Mouse (Mus musculus) CH12.LX (cell line): ENCODE results near the gene Bad. TPM values are rescaled to one million over a fixed set of nuclear protein-coding genes. Genes with fewer than 3 reads are reported as not detected.
A peak's percentile ranks its signal among the peaks of the same experiment; 100 is the strongest.

Experiments
- DNase-seq: peaks from one replicate; pipeline ENCODE4 v3.0.0-alpha.2; 2013; ENCODE audit errors: extremely low read depth
- H3K27ac ChIP-seq: 2 replicates; pipeline ENCODE4 v1.5.1; 2012; ENCODE audit warnings: low read depth, mild to moderate bottlenecking, control low read depth, moderate library complexity; ENCODE audit not compliant: insufficient read depth
- H3K27me3 ChIP-seq: replicated peaks from 2 replicates; pipeline ENCODE3; 2012; ENCODE audit warnings: inconsistent platforms
- H3K36me3 ChIP-seq, 2 experiments: replicated peaks in 1 of 2; 2 replicates each; pipeline versions ENCODE3 to v1.6.1; 2012; ENCODE audit warnings: inconsistent platforms in 1 of 2, low read length in 1 of 2, mild to moderate bottlenecking in 1 of 2, mixed read lengths in 1 of 2, moderate library complexity in 1 of 2; ENCODE audit not compliant: control insufficient read depth in 1 of 2, insufficient read depth in 1 of 2
- H3K4me1 ChIP-seq, 2 experiments: 2 replicates each; pipeline ENCODE4 v1.6.1; 2012; ENCODE audit warnings: inconsistent platforms in 1 of 2, moderate library complexity in 1 of 2; ENCODE audit not compliant: insufficient read depth in 2 of 2, control insufficient read depth in 1 of 2
- H3K4me2 ChIP-seq: 2 replicates; pipeline ENCODE4 v1.6.1; 2012; ENCODE audit warnings: low read depth, mild to moderate bottlenecking, control low read depth; ENCODE audit not compliant: poor library complexity, insufficient read depth, severe bottlenecking
- H3K4me3 ChIP-seq, 3 experiments: fragments of 150-350 bp in 1 of 3; sonication (generic) in 1 of 3; replicated peaks in 1 of 3; 2 replicates each; pipeline versions ENCODE3 to v1.5.1; 2011 to 2012; ENCODE audit warnings: low read depth in 2 of 3, low read length in 2 of 3, mild to moderate bottlenecking in 2 of 3, moderate library complexity in 2 of 3, control low read depth in 1 of 3, improper control_type of control experiment in 1 of 3, inconsistent platforms in 1 of 3, mixed read lengths in 1 of 3; ENCODE audit not compliant: poor library complexity in 1 of 3
- H3K79me2 ChIP-seq: replicated peaks from 2 replicates; pipeline ENCODE4 v1.6.1; 2012; ENCODE audit warnings: mild to moderate bottlenecking, moderate library complexity; ENCODE audit not compliant: control insufficient read depth, poor library complexity, insufficient read depth, severe bottlenecking; ENCODE audit errors: extremely low read depth
- H3K9ac ChIP-seq: 2 replicates; pipeline ENCODE4 v1.6.1; 2012; ENCODE audit warnings: low read depth, mild to moderate bottlenecking, control low read depth, moderate library complexity; ENCODE audit not compliant: insufficient read depth
- H3K9me3 ChIP-seq: replicated peaks from 2 replicates; pipeline ENCODE3; 2012; ENCODE audit warnings: low read length, inconsistent platforms, mixed read lengths
- BHLHE40 ChIP-seq: IDR thresholded peaks from 2 replicates; pipeline ENCODE4 v1.6.1; 2011; ENCODE audit warnings: mild to moderate bottlenecking, low read depth, low read length, improper control_type of control experiment
- CHD2 ChIP-seq: IDR thresholded peaks from 2 replicates; pipeline ENCODE4 v1.6.1; 2011; ENCODE audit warnings: low read length, improper control_type of control experiment
- CTCF ChIP-seq, 2 experiments: IDR thresholded peaks in 1 of 2; conservative IDR thresholded peaks in 1 of 2; 2 replicates each; pipeline ENCODE4 v1.5.1; 2011 to 2012; ENCODE audit warnings: low read depth in 2 of 2, low read length in 2 of 2, improper control_type of control experiment in 1 of 2, inconsistent platforms in 1 of 2, mild to moderate bottlenecking in 1 of 2, moderate library complexity in 1 of 2
- E2F4 ChIP-seq: IDR thresholded peaks from 2 replicates; pipeline ENCODE4 v1.6.1; 2011; ENCODE audit warnings: low read depth, low read length, improper control_type of control experiment; ENCODE audit not compliant: insufficient replicate concordance
- MAZ ChIP-seq: IDR thresholded peaks from 2 replicates; pipeline ENCODE4 v1.6.1; 2012; ENCODE audit warnings: low read depth, mild to moderate bottlenecking, inconsistent platforms, low read length, improper control_type of control experiment, moderate library complexity
- MXI1 ChIP-seq: IDR thresholded peaks from 2 replicates; pipeline ENCODE4 v1.6.1; 2011; ENCODE audit warnings: mild to moderate bottlenecking, low read depth, low read length, improper control_type of control experiment
- MYC ChIP-seq: IDR thresholded peaks from 2 replicates; pipeline ENCODE4 v1.6.1; 2011; ENCODE audit warnings: low read depth, mild to moderate bottlenecking, improper control_type of control experiment, low read length
- NRF1 ChIP-seq: IDR thresholded peaks from 2 replicates; pipeline ENCODE4 v1.6.1; 2014; ENCODE audit warnings: low read depth, mild to moderate bottlenecking, inconsistent platforms, low read length, improper control_type of control experiment, moderate library complexity
- PAX5 ChIP-seq: IDR thresholded peaks from 2 replicates; pipeline ENCODE4 v1.6.1; 2012; ENCODE audit warnings: low read length, inconsistent platforms, mixed read lengths
- POLR2A ChIP-seq: IDR thresholded peaks from 2 replicates; pipeline ENCODE4 v1.6.1; 2011; ENCODE audit warnings: low read depth, mild to moderate bottlenecking, improper control_type of control experiment, low read length
- SIN3A ChIP-seq: IDR thresholded peaks from 2 replicates; pipeline ENCODE4 v1.6.1; 2012; ENCODE audit warnings: low read length, improper control_type of control experiment, inconsistent platforms
- SMC3 ChIP-seq: IDR thresholded peaks from 2 replicates; pipeline ENCODE4 v1.6.1; 2011; ENCODE audit warnings: low read depth, low read length, improper control_type of control experiment
- TBP ChIP-seq: conservative IDR thresholded peaks from 2 replicates; pipeline ENCODE4 v1.6.1; 2011; ENCODE audit warnings: low read depth, low read length, improper control_type of control experiment
- TCF12 ChIP-seq: IDR thresholded peaks from 2 replicates; pipeline ENCODE4 v1.6.1; 2014; ENCODE audit warnings: low read depth, mild to moderate bottlenecking, inconsistent platforms, low read length, improper control_type of control experiment
- UBTF ChIP-seq: IDR thresholded peaks from 2 replicates; pipeline ENCODE4 v1.6.1; 2012; ENCODE audit warnings: low read depth, mild to moderate bottlenecking, inconsistent platforms, low read length, improper control_type of control experiment, moderate library complexity
- ZKSCAN1 ChIP-seq: IDR thresholded peaks from 2 replicates; pipeline ENCODE4 v1.6.1; 2012; ENCODE audit warnings: low read depth, inconsistent platforms, low read length, improper control_type of control experiment, borderline replicate concordance
- ZMIZ1 ChIP-seq: IDR thresholded peaks from 2 replicates; pipeline ENCODE4 v1.6.1; 2012; ENCODE audit warnings: low read depth, mild to moderate bottlenecking, inconsistent platforms, low read length, improper control_type of control experiment
- dilution Hi-C: fragments of 300-500 bp; cut with MboI; formaldehyde crosslinking; loops from 2 replicates; pipeline ENCODE4 v1.14.3; 2020; ENCODE audit warnings: low sequenced_read_pairs; ENCODE audit not compliant: extremely low pct_unique_long_range_greater_than_20kb, extremely low pct_ligation_motif_present
- in situ Hi-C: fragments of 300-500 bp; cut with MboI; formaldehyde crosslinking; loops from 3 replicates; pipeline ENCODE4 v1.14.3; 2019; ENCODE audit warnings: low sequenced_read_pairs, low pct_ligation_motif_present, low pct_unique_long_range_greater_than_20kb, mixed read lengths
- polyA plus RNA-seq: library from polyadenylated mRNA; unstranded; fragments of >175 nt; gene quantifications from 2 replicates; pipeline ENCODE4 v1.2.1, GENCODE M21; 2012; ENCODE audit warnings: low read depth; ENCODE audit not compliant: insufficient read length
- total RNA-seq, 2 experiments: library from RNA; depleted of rRNA; stranded (reverse); fragments of 300-350 nt in 1 of 2; fragments of >200 nt in 1 of 2; gene quantifications; 2 replicates each; pipeline ENCODE4 v1.2.3; 2012 to 2014

Gene Bad
- total and polyA plus RNA-seq, 3 experiments = 27.7 to 38.0 (median 33.3) TPM

DNA sequence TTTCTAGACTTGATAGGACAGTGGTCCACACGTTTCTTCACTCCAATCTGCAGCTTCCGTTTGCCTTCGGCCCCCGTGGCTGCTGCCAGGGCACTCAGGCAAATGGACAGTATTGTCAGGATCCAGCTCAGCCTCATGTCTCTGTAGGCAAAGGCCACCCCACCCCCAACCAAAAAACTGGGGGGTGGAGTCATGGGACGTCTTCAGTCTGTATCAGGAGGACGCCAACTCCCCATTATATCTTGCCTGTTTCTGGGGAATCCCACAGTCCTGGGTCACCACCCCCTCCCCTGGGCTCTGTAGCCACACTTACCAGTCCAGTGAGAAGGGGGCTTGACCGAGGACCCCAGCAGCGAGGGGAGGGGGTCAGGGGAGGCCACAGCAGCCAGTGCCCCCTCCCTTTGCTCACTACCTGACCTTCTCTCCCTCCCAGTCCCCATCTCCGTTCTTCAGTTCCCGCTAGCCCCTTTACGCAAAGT is 37.4 kb downstream of the Bad start:
- H3K36me3 ChIP-seq = peaks cover 21 to 47% of the 10 kb centered on the region in 2 experiments
- TF ChIP-seq BHLHE40 = 0 out of 2 replicates have a peak, but pooled peaks have one; percentile 2
- TF ChIP-seq MAZ = 0 out of 2 replicates have a peak, but pooled peaks have one; percentile 11
- no peak for TF ChIP-seq POLR2A
- peak; percentile 66 for TF ChIP-seq CHD2
- TF ChIP-seq ZKSCAN1 = no peak
- 0 out of 2 replicates have a peak, but pooled peaks have one; percentile 19 for TF ChIP-seq MYC
- 0 out of 2 replicates have a peak, but pooled peaks have one; percentile 23 for TF ChIP-seq UBTF
- H3K9ac ChIP-seq = peak overlapping the region; percentile 50; the same call in 1 of the 2 replicates
- in situ Hi-C loops = no loop called here
- dilution Hi-C loops = no loop called here
- peak overlapping the region; percentile 69 for H3K4me2 ChIP-seq
- H3K4me1 ChIP-seq = peaks cover 15 to 45% of the 10 kb centered on the region in 2 experiments
- peaks cover 29% of the 10 kb centered on the region for H3K79me2 ChIP-seq
- peak; percentile 70 for DNase-seq
- H3K4me3 ChIP-seq = peak overlapping the region; percentile 66 to 83 (median 68)
- H3K27ac ChIP-seq = peak overlapping the region; percentile 32; the same call in 1 of the 2 replicates
- no peaks in the 10 kb centered on the region for H3K9me3 ChIP-seq
- H3K27me3 ChIP-seq = no peaks in the 10 kb centered on the region

DNA sequence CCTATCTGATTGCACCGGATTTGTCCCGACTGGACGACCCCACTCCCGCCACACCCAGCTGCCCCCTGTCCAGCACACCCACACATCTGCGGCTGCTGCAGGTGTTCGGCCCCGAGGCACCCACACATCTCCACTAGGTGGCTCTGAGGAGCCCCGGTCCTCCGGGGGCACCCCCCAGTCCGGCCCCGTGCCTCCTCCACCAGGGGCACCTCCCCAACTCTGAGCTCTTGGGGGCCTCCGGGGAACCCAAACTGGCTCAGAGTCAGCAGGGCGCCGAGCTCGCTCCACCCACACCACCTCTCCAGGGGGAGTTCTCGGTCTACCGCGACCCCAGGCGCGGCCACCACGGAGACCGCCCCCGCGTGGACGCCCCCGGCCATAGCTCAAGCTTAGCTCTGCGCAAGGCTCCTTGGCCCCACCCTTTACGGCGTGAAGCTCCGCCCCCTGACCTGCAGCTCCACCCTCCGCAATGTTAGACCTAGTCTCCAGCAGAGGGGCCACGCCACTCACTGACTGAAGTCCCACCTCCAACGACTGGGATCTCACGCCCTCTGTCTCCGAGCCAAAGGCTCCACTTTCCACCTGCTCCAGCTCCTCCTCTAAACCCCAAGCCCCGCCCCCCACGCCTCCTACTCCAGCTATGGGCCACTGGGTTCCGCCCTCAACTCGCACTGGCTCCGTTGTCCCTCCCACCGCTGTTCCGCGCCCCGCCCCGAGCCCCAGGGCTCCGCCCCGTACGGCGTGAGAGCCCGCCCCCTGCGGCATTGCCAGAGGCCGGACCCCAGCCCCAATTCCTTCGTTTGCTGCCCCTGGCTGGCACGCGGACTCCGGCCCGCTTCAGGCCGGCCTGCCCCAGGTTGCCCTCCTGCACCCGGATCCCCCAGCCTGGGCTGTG is 38.1 kb downstream of the Bad start:
- H3K27ac ChIP-seq = peak overlapping the region; percentile 62; the same call in 1 of the 2 replicates
- H3K79me2 ChIP-seq = peaks cover 29% of the 10 kb centered on the region
- H3K27me3 ChIP-seq = no peaks in the 10 kb centered on the region
- DNase-seq = peak; percentile 99
- peak overlapping the region; percentile 70 for H3K9ac ChIP-seq
- H3K4me2 ChIP-seq = peak overlapping the region; percentile 69
- in situ Hi-C loops (no loop called here), dilution Hi-C loops (no loop called here)
- peaks cover 21 to 51% of the 10 kb centered on the region in 2 experiments for H3K36me3 ChIP-seq
- H3K4me3 ChIP-seq = peak overlapping the region; percentile 73 to 83 (median 79)
- no peaks in the 10 kb centered on the region for H3K9me3 ChIP-seq
- H3K4me1 ChIP-seq = peaks cover 15 to 44% of the 10 kb centered on the region in 2 experiments
- TF ChIP-seq CTCF (conservative IDR thresholded peaks at IDR 0.05 in 1 of 2, IDR thresholded peaks at IDR 0.05 in 1 of 2; ENCODE audit: low read depth in 2 of 2, low read length in 2 of 2) (peak in 1 of 2 experiments; percentile 82; a peak in 2 of 4 replicates), MXI1 (peak; percentile 28; the same call in 1 of the 2 replicates), NRF1 (peak; percentile 59), TBP (no peak), SIN3A (no peak; the same call in 1 of the 2 replicates), MAZ (peak; percentile 8; the same call in 1 of the 2 replicates), ZMIZ1 (no peak), E2F4 (no peak), PAX5 (no peak), BHLHE40 (0 out of 2 replicates have a peak, but pooled peaks have one; percentile 14), TCF12 (peak; percentile 71), SMC3 (peak; percentile 43)
- TF ChIP-seq, all 38 proteins: peak for 7
